Mouse (Mus musculus): ENCODE data around the gene Gm44579. TPM values are rescaled to one million over a fixed set of nuclear protein-coding genes. Genes with fewer than 3 reads are reported as not detected.
A peak's percentile ranks its signal among the peaks of the same experiment; 100 is the strongest.

The Gm44579 gene
- polyA plus RNA-seq, 1 experiment: not detected

DNA sequence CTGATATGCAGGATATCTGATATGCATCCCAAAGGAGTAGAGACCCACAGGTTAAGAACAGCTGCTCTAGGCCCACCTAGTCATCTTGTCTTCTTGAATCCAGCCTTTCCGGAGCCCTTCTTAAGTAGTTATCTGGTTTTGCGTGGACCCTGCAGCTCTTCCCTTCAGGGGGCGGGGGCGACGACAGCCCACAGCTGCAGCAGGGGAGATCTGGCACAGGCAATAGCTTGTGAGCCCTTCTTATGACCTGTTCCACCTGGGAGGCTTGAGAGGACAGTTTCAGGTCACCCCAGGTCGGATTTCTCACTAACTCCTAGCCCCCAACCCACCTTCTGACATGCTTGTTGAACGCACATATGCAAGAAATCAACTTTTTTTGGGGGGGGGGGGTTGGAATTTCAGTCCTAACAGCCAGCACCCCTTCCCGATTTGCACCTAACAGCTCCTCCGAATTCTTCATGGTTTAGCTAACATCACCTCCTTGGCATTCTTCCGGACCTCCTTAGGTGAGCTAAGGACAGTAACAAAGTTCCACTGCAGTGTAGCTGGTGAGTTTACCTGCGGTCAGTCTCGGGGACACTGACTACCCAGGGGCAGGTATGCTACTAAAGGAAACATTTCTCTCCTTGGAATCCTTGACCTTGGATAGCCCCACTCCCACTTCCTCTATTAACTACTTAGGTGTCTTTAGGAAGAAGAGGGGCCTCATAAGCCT is 38.8 kb downstream of the Gm44579 start:
- Histone ChIP-seq H3K27me3 (ENCODE audit: control insufficient read depth, insufficient read depth, low read length) (peaks cover 8% of the 10 kb centered on the region), H3K27ac (ENCODE audit: control insufficient read depth, insufficient read depth, low read length) (no peak overlapping the region)
- DNase-seq: no peak

DNA sequence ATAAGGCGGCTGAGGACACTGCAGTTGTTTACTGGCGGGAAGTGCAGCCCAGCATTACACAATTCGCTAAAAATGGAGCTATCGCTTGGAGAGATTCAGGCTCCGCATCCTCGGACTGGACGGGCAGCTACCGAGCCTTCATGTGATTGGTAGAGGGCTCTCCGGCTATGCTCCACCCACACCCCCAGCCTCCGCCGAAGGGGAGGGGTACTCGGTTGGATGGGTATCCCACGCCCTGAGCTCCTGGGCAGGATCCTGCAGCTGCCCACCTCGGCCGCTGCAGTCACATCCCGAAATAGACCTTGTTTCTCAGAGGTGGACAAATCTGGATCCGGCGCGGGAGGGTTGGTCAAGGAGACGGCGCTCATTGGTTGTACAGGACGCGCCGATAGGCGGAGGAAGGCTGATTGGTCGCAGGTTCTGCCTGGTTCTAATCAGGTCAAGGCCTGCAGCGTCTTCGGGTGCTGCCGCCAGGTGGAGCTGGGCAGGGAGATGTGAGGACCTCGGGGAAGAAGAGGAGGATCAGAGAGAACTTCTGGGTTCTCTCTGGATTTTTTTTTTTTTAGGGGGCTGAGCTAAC is 39.6 kb downstream of the Gm44579 start:
- TF ChIP-seq POLR2A (IDR thresholded peaks at IDR 0.05; ENCODE audit: control insufficient read depth, extremely low read depth, insufficient read depth, low read length, poor library complexity) (no peak), CTCF (IDR thresholded peaks at IDR 0.05; ENCODE audit: borderline replicate concordance, control insufficient read depth, extremely low read depth, insufficient read depth, low read length, poor library complexity) (peak; percentile 71; the same call in 1 of the 2 replicates)
- Histone ChIP-seq H3K27ac (ENCODE audit: control insufficient read depth, insufficient read depth, low read length) (no peak overlapping the region), H3K27me3 (ENCODE audit: control insufficient read depth, insufficient read depth, low read length) (peaks cover 8% of the 10 kb centered on the region), H3K36me3 (ENCODE audit: control insufficient read depth, insufficient read depth, low read length) (no peaks in the 10 kb centered on the region), H3K4me3 (ENCODE audit: control insufficient read depth, insufficient read depth, low read length) (peak overlapping the region; percentile 50), H3K4me1 (replicated peaks; ENCODE audit: control insufficient read depth, insufficient read depth, low read length) (peaks cover 5% of the 10 kb centered on the region; the same call in 1 of the 2 replicates)
- under 1% methylated on average over 30 of the region's 30 CpGs for WGBS
- peak; percentile 79 for DNase-seq

More for the DNA sequence above, 38.8 kb downstream of the Gm44579 start:
- WGBS: 78% methylated on average over 12 of the region's 12 CpGs
- TF ChIP-seq CTCF (IDR thresholded peaks at IDR 0.05; ENCODE audit: borderline replicate concordance, control insufficient read depth, extremely low read depth, insufficient read depth, low read length, poor library complexity) (no peak), POLR2A (IDR thresholded peaks at IDR 0.05; ENCODE audit: control insufficient read depth, extremely low read depth, insufficient read depth, low read length, poor library complexity) (no peak)
- H3K4me3 ChIP-seq (ENCODE audit: control insufficient read depth, insufficient read depth, low read length): no peak overlapping the region
- H3K4me1 ChIP-seq (replicated peaks; ENCODE audit: control insufficient read depth, insufficient read depth, low read length): peaks cover 5% of the 10 kb centered on the region; the same call in 1 of the 2 replicates
- no peaks in the 10 kb centered on the region for H3K36me3 ChIP-seq (ENCODE audit: control insufficient read depth, insufficient read depth, low read length)

DNA sequence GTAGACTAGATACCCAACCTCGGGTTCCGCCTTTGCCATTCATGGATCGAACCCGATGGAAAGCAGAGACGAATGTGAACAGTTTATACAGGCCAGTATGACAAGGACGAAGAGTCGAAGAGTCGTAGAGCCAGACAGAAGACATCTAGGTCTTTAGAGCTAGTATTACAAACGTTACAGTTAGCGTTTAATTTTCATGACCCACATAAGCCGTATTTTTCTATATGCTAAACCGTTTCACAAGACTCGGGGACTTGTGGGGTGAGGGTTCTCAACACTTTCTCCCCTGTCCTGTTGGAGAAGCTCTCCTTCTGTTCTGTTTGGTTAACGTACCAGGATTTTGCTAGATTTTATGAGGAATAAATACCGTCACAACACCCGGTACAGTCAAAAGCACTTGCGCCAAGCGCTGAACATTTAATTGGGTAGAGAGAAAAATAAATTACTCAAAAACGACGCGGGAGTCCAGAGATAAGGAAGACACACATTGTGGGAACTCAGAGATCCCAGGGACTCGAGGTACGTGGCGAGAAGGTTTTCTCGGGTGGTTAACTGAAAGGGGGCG is 40.1 kb downstream of the Gm44579 start:
- TF ChIP-seq POLR2A (IDR thresholded peaks at IDR 0.05; ENCODE audit: control insufficient read depth, extremely low read depth, insufficient read depth, low read length, poor library complexity): no peak
- no peak for TF ChIP-seq CTCF (IDR thresholded peaks at IDR 0.05; ENCODE audit: borderline replicate concordance, control insufficient read depth, extremely low read depth, insufficient read depth, low read length, poor library complexity)
- no peak for DNase-seq
- Histone ChIP-seq H3K4me3 (ENCODE audit: control insufficient read depth, insufficient read depth, low read length) (peak overlapping the region; percentile 50), H3K4me1 (replicated peaks; ENCODE audit: control insufficient read depth, insufficient read depth, low read length) (peaks cover 5% of the 10 kb centered on the region; the same call in 1 of the 2 replicates), H3K27ac (ENCODE audit: control insufficient read depth, insufficient read depth, low read length) (no peak overlapping the region), H3K27me3 (ENCODE audit: control insufficient read depth, insufficient read depth, low read length) (peaks cover 8% of the 10 kb centered on the region), H3K36me3 (ENCODE audit: control insufficient read depth, insufficient read depth, low read length) (no peaks in the 10 kb centered on the region)
- WGBS: 19% methylated on average over 26 of the region's 26 CpGs

DNA sequence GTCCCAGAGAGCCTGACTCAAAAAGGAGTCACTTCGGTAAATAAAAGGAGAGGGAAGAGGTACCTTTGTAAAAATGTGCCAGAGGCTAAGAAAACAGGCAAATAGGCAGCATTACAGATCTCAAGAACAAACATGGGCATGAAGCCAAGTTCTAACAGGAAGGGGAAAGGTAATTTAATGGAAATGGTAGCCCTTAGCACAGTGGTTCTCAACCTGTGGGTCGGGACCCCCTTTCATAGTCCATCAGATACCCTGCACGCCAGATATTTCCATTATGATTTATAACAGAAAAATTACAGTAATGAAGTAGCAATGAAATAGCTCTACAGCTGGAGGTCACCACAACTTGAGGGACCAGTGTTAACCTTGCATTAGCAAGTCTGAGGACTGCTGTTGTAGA is 43.5 kb downstream of the Gm44579 start:
- Histone ChIP-seq H3K27me3 (ENCODE audit: control insufficient read depth, insufficient read depth, low read length) (peaks cover 8% of the 10 kb centered on the region), H3K4me3 (ENCODE audit: control insufficient read depth, insufficient read depth, low read length) (no peak overlapping the region), H3K4me1 (replicated peaks; ENCODE audit: control insufficient read depth, insufficient read depth, low read length) (peaks cover 5% of the 10 kb centered on the region; the same call in 1 of the 2 replicates), H3K36me3 (ENCODE audit: control insufficient read depth, insufficient read depth, low read length) (no peaks in the 10 kb centered on the region), H3K27ac (ENCODE audit: control insufficient read depth, insufficient read depth, low read length) (no peak overlapping the region)
- no peak for TF ChIP-seq POLR2A (IDR thresholded peaks at IDR 0.05; ENCODE audit: control insufficient read depth, extremely low read depth, insufficient read depth, low read length, poor library complexity)
- TF ChIP-seq CTCF (IDR thresholded peaks at IDR 0.05; ENCODE audit: borderline replicate concordance, control insufficient read depth, extremely low read depth, insufficient read depth, low read length, poor library complexity): no peak
- no peak for DNase-seq
- 79% methylated on average over 3 of the region's 3 CpGs for WGBS

DNA sequence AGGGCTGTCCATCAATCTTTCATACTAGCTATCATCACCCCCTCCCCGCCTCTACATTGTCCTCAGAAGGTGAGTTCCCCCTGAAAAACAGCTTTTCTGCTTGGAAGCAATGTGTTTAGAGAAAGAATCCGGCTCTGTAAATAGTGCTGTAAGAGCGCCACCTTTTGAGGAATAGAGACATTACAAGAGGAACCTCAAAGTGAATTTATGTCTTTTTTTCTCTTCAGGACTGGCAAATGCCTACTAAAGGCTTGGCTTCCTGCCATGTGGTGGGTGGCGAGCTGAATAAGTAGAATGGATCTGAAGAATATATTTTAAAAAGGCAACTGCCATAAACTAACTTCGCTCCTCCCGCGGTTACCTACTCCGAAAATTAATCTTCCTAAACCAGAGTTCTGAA is 47.0 kb downstream of the Gm44579 start:
- Histone ChIP-seq H3K27ac (ENCODE audit: control insufficient read depth, insufficient read depth, low read length) (no peak overlapping the region), H3K4me3 (ENCODE audit: control insufficient read depth, insufficient read depth, low read length) (no peak overlapping the region), H3K4me1 (replicated peaks; ENCODE audit: control insufficient read depth, insufficient read depth, low read length) (no peaks in the 10 kb centered on the region), H3K36me3 (ENCODE audit: control insufficient read depth, insufficient read depth, low read length) (no peaks in the 10 kb centered on the region), H3K27me3 (ENCODE audit: control insufficient read depth, insufficient read depth, low read length) (peaks cover 3% of the 10 kb centered on the region; the same call in 1 of the 2 replicates)
- WGBS: 27% methylated on average over 8 of the region's 8 CpGs
- TF ChIP-seq CTCF (IDR thresholded peaks at IDR 0.05; ENCODE audit: borderline replicate concordance, control insufficient read depth, extremely low read depth, insufficient read depth, low read length, poor library complexity): no peak
- DNase-seq: no peak

DNA sequence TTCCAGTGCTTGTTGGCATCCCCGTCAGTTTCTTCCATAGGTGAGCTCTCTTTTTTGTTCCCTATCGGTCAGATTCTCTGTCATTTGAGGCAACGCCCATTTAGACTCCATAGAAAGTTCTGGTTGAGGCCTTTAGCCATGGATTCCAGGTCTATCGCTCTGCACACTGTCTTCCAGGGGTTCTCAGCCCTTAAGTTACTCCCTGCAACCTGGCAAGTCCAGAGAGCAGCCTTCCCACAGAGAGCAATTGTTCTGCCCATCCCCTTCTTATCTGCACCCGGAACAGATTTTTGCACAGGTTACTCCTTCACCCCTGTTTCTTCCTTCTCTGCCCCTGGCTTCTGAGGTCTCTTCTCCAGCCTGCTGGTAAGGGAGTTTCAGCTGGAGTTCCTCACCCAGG is 48.7 kb downstream of the Gm44579 start:
- Histone ChIP-seq H3K27me3 (ENCODE audit: control insufficient read depth, insufficient read depth, low read length) (peaks cover 4% of the 10 kb centered on the region; the same call in 1 of the 2 replicates), H3K27ac (ENCODE audit: control insufficient read depth, insufficient read depth, low read length) (no peak overlapping the region), H3K36me3 (ENCODE audit: control insufficient read depth, insufficient read depth, low read length) (no peaks in the 10 kb centered on the region), H3K4me3 (ENCODE audit: control insufficient read depth, insufficient read depth, low read length) (no peak overlapping the region), H3K4me1 (replicated peaks; ENCODE audit: control insufficient read depth, insufficient read depth, low read length) (no peaks in the 10 kb centered on the region)
- no peak for DNase-seq
- TF ChIP-seq POLR2A (IDR thresholded peaks at IDR 0.05; ENCODE audit: control insufficient read depth, extremely low read depth, insufficient read depth, low read length, poor library complexity) (no peak), CTCF (IDR thresholded peaks at IDR 0.05; ENCODE audit: borderline replicate concordance, control insufficient read depth, extremely low read depth, insufficient read depth, low read length, poor library complexity) (no peak)
- WGBS: 81% methylated on average over 5 of the region's 5 CpGs

Measured in thymus, adult 2 months (tissue).